Mouse (Mus musculus): ENCODE data around the gene Atf7. TPM values are rescaled to one million over a fixed set of nuclear protein-coding genes. Genes with fewer than 3 reads are reported as not detected.
"Not testable (repeated sequence)": the region's sequence is repeated elsewhere in the genome, so short reads cannot be mapped to it uniquely, and the experiment has no call there.

Atf7 gene
- polyA plus RNA-seq (2015; fragmentation: Nextera tagmentation; extraction: Ambion mirVana): 24.6 and 25.1 TPM in 2 replicates

DNA sequence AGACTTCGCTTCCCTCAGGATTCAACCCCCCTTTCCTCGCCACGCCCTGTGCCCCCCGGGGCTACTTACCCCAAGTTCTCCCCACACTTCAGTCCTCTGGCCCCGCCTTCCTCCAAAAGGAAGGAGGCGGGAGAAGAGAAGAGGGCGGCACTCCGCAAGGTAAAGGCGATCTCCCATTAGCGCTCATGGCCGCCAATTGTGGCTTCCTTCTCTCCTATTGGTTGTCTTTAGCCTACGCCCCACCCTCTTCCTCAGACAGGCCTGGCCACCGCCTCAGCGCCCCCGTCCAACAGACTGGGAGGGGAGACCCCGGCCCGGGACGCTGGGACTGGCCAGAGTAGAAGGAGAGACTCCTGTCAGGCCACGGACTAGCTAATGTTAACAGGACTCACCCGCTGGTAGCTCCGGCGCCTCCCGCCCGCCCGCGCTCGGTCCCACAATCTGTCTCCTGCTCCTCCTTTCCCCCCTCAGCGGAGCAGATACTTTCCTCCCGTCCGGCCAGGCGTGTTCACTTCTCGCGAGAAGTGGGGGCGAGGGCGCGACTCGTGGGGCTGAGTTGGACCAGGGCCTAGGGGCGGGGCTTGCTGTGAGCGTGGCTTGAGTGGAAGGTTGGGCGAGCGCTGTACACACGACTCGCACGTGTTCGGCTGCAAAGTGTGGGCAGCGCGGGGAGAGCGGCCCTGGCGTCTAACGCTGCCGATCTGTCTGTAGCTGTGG, at the start of gene Atf7, which contains the start of gene Gm28047:
Gene Atf7 (minus strand): TSS at position 495 of the 717 bp plus-strand sequence.
Gene Gm28047 (minus strand): TSS at position 98 of the 717 bp plus-strand sequence.
- Histone ChIP-seq H3K4me3 (peak within 1 kb of the TSS; percentile 86), H3K27me3 (no peaks in the 10 kb centered on the region), H3K36me3 (no peaks in the 10 kb centered on the region), H3K4me1 (peaks cover 30% of the 10 kb centered on the region), H3K27ac (replicated peaks) (peak within 1 kb of the TSS; percentile 98), H3K9me3 (no peaks in the 10 kb centered on the region), H3K4me2 (replicated peaks) (peak within 1 kb of the TSS; percentile 68), H3K9ac (replicated peaks) (peak within 1 kb of the TSS; percentile 91)
- peak; percentile 99 for ATAC-seq (replicated peaks)
- WGBS: under 1% methylated on average over 50 of the region's 51 CpGs

DNA sequence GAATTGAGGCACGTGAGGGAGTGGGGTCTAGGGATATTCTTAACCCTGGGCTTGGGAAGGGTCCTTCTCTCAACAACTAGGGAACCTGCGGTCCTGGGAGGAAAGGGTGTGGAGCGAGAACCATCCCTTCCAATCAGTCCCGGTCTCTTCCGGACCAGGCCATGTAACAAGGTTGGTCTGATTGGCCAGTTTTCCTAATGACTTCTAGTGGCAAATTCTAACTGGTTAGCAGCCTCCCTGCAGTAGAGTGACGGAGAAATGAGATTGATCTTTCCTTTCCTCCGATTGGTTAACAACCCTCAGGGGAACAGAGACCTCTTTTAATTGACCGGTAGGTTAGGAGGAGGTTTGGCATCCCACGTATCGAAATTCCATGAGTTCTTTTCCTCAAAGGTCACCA, 48.3 kb upstream of the Atf7 start:
- no peaks in the 10 kb centered on the region for H3K36me3 ChIP-seq
- H3K4me1 ChIP-seq: peaks cover 40% of the 10 kb centered on the region
- WGBS: 3% methylated on average over 10 of the region's 10 CpGs
- H3K4me2 ChIP-seq (replicated peaks): peak overlapping the region; percentile 73
- H3K4me3 ChIP-seq: peak overlapping the region; percentile 25
- no peaks in the 10 kb centered on the region for H3K27me3 ChIP-seq
- peak; percentile 39 for ATAC-seq (replicated peaks)
- H3K9ac ChIP-seq (replicated peaks): no peak overlapping the region
- H3K27ac ChIP-seq (replicated peaks): peak overlapping the region; percentile 98
- no peaks in the 10 kb centered on the region for H3K9me3 ChIP-seq

- Histone ChIP-seq H3K4me3 (peak within 1 kb of the TSS; percentile 75), H3K27me3 (no peaks in the 10 kb centered on the region), H3K4me2 (replicated peaks) (peak within 1 kb of the TSS; percentile 73), H3K27ac (replicated peaks) (peak within 1 kb of the TSS; percentile 98), H3K36me3 (peaks cover 1% of the 10 kb centered on the region; the same call in 1 of the 2 replicates), H3K9ac (replicated peaks) (peak within 1 kb of the TSS; percentile 78), H3K4me1 (peaks cover 40% of the 10 kb centered on the region), H3K9me3 (no peaks in the 10 kb centered on the region)
- ATAC-seq (replicated peaks): no peak
- 2% methylated on average over 37 of the region's 37 CpGs for WGBS
Observed at GRCm38 (mm10) chr15:102672215-102673071, 47.2 kb upstream of the Atf7 start, which contains the start of gene Atp5g2. Gene Atp5g2 (minus strand): TSS chr15:102672352.

DNA sequence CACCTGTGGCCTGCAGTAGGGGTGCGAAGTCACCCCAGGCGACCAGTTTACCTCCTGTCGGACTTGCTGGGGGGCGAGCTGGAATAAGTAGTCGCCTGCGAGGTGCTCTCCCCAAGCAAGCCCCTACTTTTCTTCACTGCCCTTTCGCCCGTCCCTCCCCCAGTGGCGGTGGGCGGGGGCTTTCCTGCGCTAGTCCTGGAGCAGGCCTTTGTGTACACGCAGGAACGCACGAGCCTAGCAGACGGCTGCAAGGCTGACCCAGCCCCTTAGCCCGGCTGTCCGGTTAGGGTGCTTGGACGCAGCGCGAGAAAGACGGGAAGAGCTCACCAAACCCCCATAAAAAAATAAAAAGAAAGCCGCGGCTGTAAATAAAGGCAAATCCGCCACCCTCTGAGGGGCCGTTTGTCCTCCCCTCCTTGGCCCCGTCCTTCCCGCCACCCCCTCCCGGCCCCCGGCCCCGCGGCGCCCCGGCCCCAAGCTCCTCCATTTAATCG, 46.5 kb upstream of the Atf7 start:
- H3K9ac ChIP-seq (replicated peaks): peak overlapping the region; percentile 78
- peak; percentile 62 for ATAC-seq (replicated peaks)
- no peaks in the 10 kb centered on the region for H3K9me3 ChIP-seq
- peak overlapping the region; percentile 98 for H3K27ac ChIP-seq (replicated peaks)
- no peaks in the 10 kb centered on the region for H3K27me3 ChIP-seq
- H3K36me3 ChIP-seq: peaks cover 8% of the 10 kb centered on the region; the same call in 1 of the 2 replicates
- peak overlapping the region; percentile 73 for H3K4me2 ChIP-seq (replicated peaks)
- WGBS: under 1% methylated on average over 32 of the region's 34 CpGs
- H3K4me3 ChIP-seq: peak overlapping the region; percentile 75
- H3K4me1 ChIP-seq: peaks cover 40% of the 10 kb centered on the region

DNA sequence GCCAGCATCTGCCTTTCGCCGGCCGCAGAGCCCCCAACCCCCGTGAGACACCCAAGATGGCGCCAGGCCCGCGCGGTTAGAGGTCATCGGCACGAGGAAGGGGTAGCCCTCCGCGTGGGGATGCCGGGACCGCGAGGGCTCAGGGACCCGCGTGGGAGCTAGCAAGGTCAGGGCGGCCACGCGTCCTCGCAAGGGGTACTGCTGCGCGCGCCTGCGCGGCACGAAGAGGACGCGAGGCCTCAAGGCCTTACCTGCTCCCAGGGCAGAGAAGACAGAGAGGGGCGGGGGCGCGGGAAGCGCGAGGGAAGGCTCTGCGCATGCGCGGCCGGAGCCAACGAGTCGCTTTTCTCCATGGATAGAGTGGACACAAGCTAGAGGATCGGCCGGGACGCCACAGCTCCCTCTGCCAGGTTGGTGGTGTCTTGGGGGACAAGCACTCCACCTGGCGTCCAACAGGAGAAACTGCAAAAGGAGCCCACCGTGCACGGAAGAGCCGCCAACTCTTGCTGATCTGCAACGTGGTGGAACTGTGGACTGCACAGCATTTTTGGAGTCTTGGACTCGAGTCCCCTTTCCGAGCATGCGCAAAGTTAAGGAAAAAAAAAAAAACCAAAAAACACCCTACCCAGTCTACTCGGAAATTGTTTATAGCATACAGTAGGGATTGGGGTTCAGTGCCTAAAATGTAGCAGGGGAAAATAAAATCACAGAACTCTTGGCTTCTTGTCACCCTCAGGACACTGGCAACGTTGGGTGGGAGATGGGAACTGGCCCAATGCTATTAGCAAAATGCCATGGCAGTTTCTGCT, 45.7 kb upstream of the Atf7 start:
- Histone ChIP-seq H3K4me1 (peaks cover 40% of the 10 kb centered on the region), H3K9ac (replicated peaks) (peak overlapping the region; percentile 96), H3K4me2 (replicated peaks) (peak overlapping the region; percentile 73), H3K27ac (replicated peaks) (peak overlapping the region; percentile 98), H3K27me3 (no peaks in the 10 kb centered on the region), H3K4me3 (peak overlapping the region; percentile 75), H3K9me3 (no peaks in the 10 kb centered on the region), H3K36me3 (peaks cover 10% of the 10 kb centered on the region; the same call in 1 of the 2 replicates)
- WGBS: under 1% methylated on average over 53 of the region's 53 CpGs
- ATAC-seq (replicated peaks): peak; percentile 93

DNA sequence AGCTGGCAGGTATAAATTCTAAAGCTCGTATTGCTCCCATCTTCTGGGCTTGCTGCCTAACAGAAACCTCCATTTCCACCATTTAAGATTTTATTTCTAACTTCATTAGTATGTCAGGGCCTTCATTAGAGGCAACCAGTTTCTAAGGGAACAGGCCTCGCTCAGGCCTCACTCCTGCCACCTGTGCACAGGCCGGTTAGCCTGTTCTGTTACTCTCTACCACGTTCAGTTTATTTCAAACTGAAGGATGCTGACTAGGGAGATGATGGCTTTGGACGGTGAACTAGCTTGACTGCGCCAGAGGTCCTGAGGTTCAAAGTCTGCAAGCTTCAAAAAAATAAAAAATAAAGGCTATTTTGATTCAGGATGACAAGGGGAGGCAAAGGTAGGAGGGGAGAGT, 45.0 kb upstream of the Atf7 start:
- Histone ChIP-seq H3K36me3 (peaks cover 14% of the 10 kb centered on the region; the same call in 1 of the 2 replicates), H3K27me3 (no peaks in the 10 kb centered on the region), H3K4me1 (peaks cover 40% of the 10 kb centered on the region), H3K9me3 (no peaks in the 10 kb centered on the region), H3K4me3 (peak overlapping the region; percentile 75), H3K9ac (replicated peaks) (peak overlapping the region; percentile 96), H3K4me2 (replicated peaks) (peak overlapping the region; percentile 72), H3K27ac (replicated peaks) (peak overlapping the region; percentile 98)
- 10% methylated on average over 6 of the region's 6 CpGs for WGBS
- ATAC-seq (replicated peaks): no peak

DNA sequence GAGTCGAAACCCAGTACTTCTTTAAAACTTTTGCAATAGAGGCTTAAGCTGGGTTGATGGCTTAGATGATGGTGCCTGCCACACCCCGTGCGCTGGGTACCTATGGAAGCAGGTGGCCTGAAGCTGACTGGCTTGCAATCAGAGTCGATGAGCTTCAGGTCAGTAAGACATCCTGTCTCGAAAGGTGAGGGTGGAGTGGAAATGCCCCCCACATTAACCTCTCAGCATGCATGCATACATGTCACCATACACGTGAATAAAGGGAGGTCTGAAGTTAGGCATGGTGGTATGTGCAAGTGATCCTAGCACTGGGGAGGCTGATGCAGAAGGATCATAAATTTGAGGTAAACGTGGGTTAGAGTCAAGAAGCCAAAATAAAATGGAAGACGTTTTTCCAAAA, 44.3 kb upstream of the Atf7 start:
- Histone ChIP-seq H3K9me3 (no peaks in the 10 kb centered on the region), H3K4me1 (peaks cover 40% of the 10 kb centered on the region), H3K4me3 (no peak overlapping the region), H3K27me3 (no peaks in the 10 kb centered on the region), H3K27ac (replicated peaks) (0 out of 2 replicates have a peak overlapping the region, but pooled peaks have one; percentile 0), H3K36me3 (peaks cover 21% of the 10 kb centered on the region), H3K4me2 (replicated peaks) (peak overlapping the region; percentile 72; the same call in 1 of the 2 replicates), H3K9ac (replicated peaks) (no peak overlapping the region; the same call in 1 of the 2 replicates)
- ATAC-seq (replicated peaks): no peak
- WGBS: 88% methylated on average over 8 of the region's 8 CpGs

DNA sequence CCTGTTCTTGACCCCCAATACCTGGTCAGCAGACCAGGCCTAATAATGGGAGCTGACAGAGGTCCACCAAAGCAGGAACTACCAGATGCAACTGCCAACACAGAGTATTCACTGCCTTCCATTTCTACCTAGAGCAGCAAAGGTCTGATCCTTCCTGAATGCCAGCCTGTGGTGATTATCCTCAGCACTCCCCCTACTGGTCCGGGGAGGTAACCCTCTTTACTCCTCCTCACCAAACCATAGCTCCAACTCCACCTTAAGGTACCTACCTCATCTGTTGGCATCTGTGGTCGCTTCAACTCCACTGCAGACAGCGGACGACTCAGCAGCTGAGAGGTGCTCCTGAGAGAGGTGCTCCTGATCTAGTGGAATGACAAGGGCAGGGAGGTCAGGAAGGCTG, 40.2 kb upstream of the Atf7 start:
- Histone ChIP-seq H3K27me3 (no peaks in the 10 kb centered on the region), H3K4me2 (replicated peaks) (no peak overlapping the region), H3K9me3 (no peaks in the 10 kb centered on the region), H3K36me3 (peaks cover 55% of the 10 kb centered on the region), H3K9ac (replicated peaks) (no peak overlapping the region), H3K4me1 (peaks cover 14% of the 10 kb centered on the region), H3K4me3 (no peak overlapping the region), H3K27ac (replicated peaks) (no peak overlapping the region)
- 58% methylated on average over 4 of the region's 4 CpGs for WGBS
- ATAC-seq (replicated peaks): no peak; the same call in 1 of the 2 replicates

- Histone ChIP-seq H3K27ac (replicated peaks) (no peak overlapping the region), H3K4me1 (0 out of 2 replicates have a peak, but pooled peaks cover 2% of the 10 kb centered on the region), H3K27me3 (no peaks in the 10 kb centered on the region), H3K9me3 (no peaks in the 10 kb centered on the region), H3K4me2 (replicated peaks) (no peak overlapping the region), H3K9ac (replicated peaks) (no peak overlapping the region), H3K36me3 (peaks cover 59% of the 10 kb centered on the region), H3K4me3 (no peak overlapping the region)
- WGBS: 82% methylated on average over 8 of the region's 8 CpGs
- ATAC-seq (replicated peaks): no peak
Observed at GRCm38 (mm10) chr15:102663825-102664224, 38.6 kb upstream of the Atf7 start.

DNA sequence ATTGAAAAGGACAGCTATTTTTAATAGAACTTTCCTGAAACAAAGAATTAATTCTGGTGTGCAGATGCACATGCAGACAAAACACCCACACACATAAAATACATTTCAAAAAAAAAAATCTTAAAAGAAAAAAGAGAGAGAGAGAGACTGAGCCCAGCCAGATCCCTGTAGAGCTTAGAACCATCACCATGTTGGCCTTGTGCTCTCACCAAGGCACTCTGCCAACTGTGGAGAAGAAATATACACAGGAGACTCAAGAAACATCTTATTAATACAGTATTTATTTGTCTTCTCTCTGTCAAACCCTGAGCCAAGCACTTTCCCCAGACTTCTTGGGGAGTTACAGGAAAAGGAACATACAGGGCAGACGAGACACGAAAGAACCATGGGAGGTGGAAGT, 37.3 kb upstream of the Atf7 start:
- H3K27me3 ChIP-seq: not testable (repeated sequence)
- WGBS: no CpG with 5 or more reads among the region's 2 CpGs

GRCm38 (mm10) chr15:102657926-102658381, 32.7 kb upstream of the Atf7 start:
- no peak overlapping the region for H3K9ac ChIP-seq (replicated peaks)
- H3K36me3 ChIP-seq: peaks cover 21% of the 10 kb centered on the region
- no peaks in the 10 kb centered on the region for H3K9me3 ChIP-seq
- H3K4me3 ChIP-seq: no peak overlapping the region
- H3K4me1 ChIP-seq: peaks cover 21% of the 10 kb centered on the region; the same call in 1 of the 2 replicates
- 80% methylated on average over 3 of the region's 3 CpGs for WGBS
- H3K4me2 ChIP-seq (replicated peaks): no peak overlapping the region
- no peak for ATAC-seq (replicated peaks)
- no peaks in the 10 kb centered on the region for H3K27me3 ChIP-seq
- peak overlapping the region; percentile 43 for H3K27ac ChIP-seq (replicated peaks)

More for the DNA sequence above, 37.3 kb upstream of the Atf7 start:
- not testable (repeated sequence) for H3K9me3 ChIP-seq; ATAC-seq (replicated peaks); H3K4me3 ChIP-seq; H3K4me1 ChIP-seq; H3K4me2 ChIP-seq (replicated peaks); H3K9ac ChIP-seq (replicated peaks); H3K27ac ChIP-seq (replicated peaks)
- peaks cover 59% of the 10 kb centered on the region for H3K36me3 ChIP-seq

Data from forebrain, embryonic 15.5 days (tissue).